12 mouse cellular contexts compared by ENCODE assay signal in the genomic region with DNA sequence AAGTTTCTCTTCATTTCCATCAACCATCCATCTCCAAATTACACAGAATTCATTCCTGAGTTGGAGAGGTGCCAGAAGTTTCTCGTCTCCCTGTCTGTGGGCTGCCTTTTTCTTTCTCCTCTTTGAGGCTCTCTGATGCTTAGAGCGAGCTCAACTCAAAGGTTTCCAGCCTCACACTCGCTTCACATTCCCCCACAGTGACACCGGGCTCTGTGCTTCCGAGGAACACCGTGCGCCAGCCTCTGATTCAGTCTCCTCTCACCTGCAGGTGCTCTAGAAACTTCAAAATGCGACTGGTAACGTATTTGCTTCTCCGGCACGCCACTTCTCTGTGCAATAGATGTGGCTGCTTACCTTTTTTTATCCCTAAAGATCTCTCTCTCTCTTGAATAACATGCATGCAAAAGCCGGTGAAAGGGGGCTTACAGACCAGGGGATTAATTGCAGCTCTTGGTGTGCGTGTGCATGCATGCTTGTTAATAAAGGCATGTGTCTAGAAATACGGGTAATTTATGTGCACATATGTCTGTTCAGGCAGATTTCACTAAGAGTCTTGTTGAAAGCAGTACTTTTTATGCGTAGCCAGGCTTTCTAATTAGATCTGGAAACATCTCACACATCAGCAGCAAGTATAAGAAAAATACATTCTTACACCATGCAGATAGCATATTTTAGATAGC. TPM values are rescaled to one million over a fixed set of nuclear protein-coding genes. Genes with fewer than 3 reads are reported as not detected.
A peak's percentile ranks its signal among the peaks of the same experiment; 100 is the strongest.
DNase-seq lines count a peak whose midpoint lies in the region; ATAC-seq lines count a peak whose summit lies in the region.
"Had no signal": no experiment of that assay in that cellular context is flagged by ENCODE, and none has a peak within 500 bp of the region (broad histone marks: within the 10 kb centered on the region; RNA-seq: fewer than 3 reads in every experiment).

A gene (plus strand): TSS at position 195 of the 680 bp plus-strand sequence.
A gene (plus strand): TSS at position 207 of the 680 bp plus-strand sequence.

- peak within 1 kb of the TSS; percentile 65 for H3K27ac ChIP-seq in forebrain, embryonic 11.5 days (ENCODE audit: low read depth, low read length)
- H3K27ac ChIP-seq in midbrain, embryonic 16.5 days (ENCODE audit: low read length), result peak within 1 kb of the TSS; percentile 75
- no peak within 1 kb of the TSS for H3K27ac ChIP-seq in heart, embryonic 11.5 days (ENCODE audit: low read depth, low read length)
- H3K27ac ChIP-seq: heart, adult 2 months had no signal

- 0 out of 2 replicates have a peak, but pooled peaks have one; percentile 49 for ATAC-seq in forebrain, embryonic 11.5 days (replicated peaks; ENCODE audit: low FRiP score)
- ATAC-seq in midbrain, embryonic 16.5 days, result peak; percentile 80
- no peak for ATAC-seq in heart, embryonic 11.5 days (replicated peaks; ENCODE audit: insufficient number of reproducible peaks, low FRiP score, low TSS enrichment)

- no peaks in the 10 kb centered on the region for H3K27me3 ChIP-seq in forebrain, embryonic 11.5 days (ENCODE audit: control insufficient read depth, insufficient read depth, low read length)
- no peaks in the 10 kb centered on the region for H3K27me3 ChIP-seq in midbrain, embryonic 16.5 days (ENCODE audit: control insufficient read depth, insufficient read depth, low read depth, low read length)
- no peaks in the 10 kb centered on the region for H3K27me3 ChIP-seq in heart, embryonic 11.5 days (ENCODE audit: control insufficient read depth, insufficient read depth, low read length)

- H3K4me3 ChIP-seq in forebrain, embryonic 11.5 days (ENCODE audit: low read depth, low read length), result no peak within 1 kb of the TSS
- peak within 1 kb of the TSS; percentile 37 for H3K4me3 ChIP-seq in midbrain, embryonic 16.5 days (ENCODE audit: low read depth, low read length)
- H3K4me3 ChIP-seq in heart, embryonic 11.5 days (ENCODE audit: low read depth, low read length), result no peak within 1 kb of the TSS
- H3K4me3 ChIP-seq: heart, adult 2 months had no signal

- no peaks in the 10 kb centered on the region for H3K9me3 ChIP-seq in forebrain, embryonic 11.5 days (ENCODE audit: control insufficient read depth, low read length)
- H3K9me3 ChIP-seq in midbrain, embryonic 16.5 days (replicated peaks; ENCODE audit: control insufficient read depth, low read length, poor library complexity, severe bottlenecking), result no peaks in the 10 kb centered on the region
- no peaks in the 10 kb centered on the region for H3K9me3 ChIP-seq in heart, embryonic 11.5 days (replicated peaks; ENCODE audit: control insufficient read depth, low read length)

- H3K4me1 ChIP-seq in forebrain, embryonic 11.5 days (replicated peaks; ENCODE audit: control insufficient read depth, insufficient read depth, low read length), result no peaks in the 10 kb centered on the region
- peaks cover 5% of the 10 kb centered on the region; the same call in 1 of the 2 replicates for H3K4me1 ChIP-seq in midbrain, embryonic 16.5 days (ENCODE audit: control insufficient read depth, insufficient read depth, low read length)
- H3K4me1 ChIP-seq in heart, embryonic 11.5 days (ENCODE audit: control insufficient read depth, insufficient read depth, low read length), result no peaks in the 10 kb centered on the region

- WGBS in forebrain, embryonic 11.5 days, result 48% methylated on average over 15 of the region's 15 CpGs
- 13% methylated on average over 15 of the region's 15 CpGs for WGBS in midbrain, embryonic 16.5 days
- 70% methylated on average over 15 of the region's 15 CpGs for WGBS in heart, embryonic 11.5 days (ENCODE audit: insufficient replicate concordance)

- no peaks in the 10 kb centered on the region for H3K36me3 ChIP-seq in forebrain, embryonic 11.5 days (ENCODE audit: control insufficient read depth, insufficient read depth, low read length)
- H3K36me3 ChIP-seq in midbrain, embryonic 16.5 days (ENCODE audit: control insufficient read depth, insufficient read depth, low read length), result no peaks in the 10 kb centered on the region
- no peaks in the 10 kb centered on the region for H3K36me3 ChIP-seq in heart, embryonic 11.5 days (ENCODE audit: control insufficient read depth, insufficient read depth, low read length)

- peak within 1 kb of the TSS; percentile 37; the same call in 1 of the 2 replicates for H3K4me2 ChIP-seq in forebrain, embryonic 11.5 days (ENCODE audit: low read depth, low read length, severe bottlenecking)
- peak within 1 kb of the TSS; percentile 59 for H3K4me2 ChIP-seq in midbrain, embryonic 16.5 days (ENCODE audit: low read length)
- H3K4me2 ChIP-seq in heart, embryonic 11.5 days, result no peak within 1 kb of the TSS

- DNase-seq in cerebellum, postnatal 36 days, result peak; percentile 3 to 4
- no peak for DNase-seq in cerebellum, adult 11-12 months
- DNase-seq in forebrain, embryonic 11.5 days (ENCODE audit: low spot score), result no peak
- peak; percentile 28 to 36 for DNase-seq in layer of hippocampus, postnatal 14 days (ENCODE audit: low spot score in 2 of 2)
- DNase-seq in thymus, adult 18-20 months, result no peak
- DNase-seq in retina, embryonic 14.5 days (ENCODE audit: low spot score), result no peak
- DNase-seq: heart, adult 2 months; kidney, postnatal 36 days had no signal

- no peak within 1 kb of the TSS for H3K9ac ChIP-seq in forebrain, embryonic 11.5 days (ENCODE audit: low read length)
- peak within 1 kb of the TSS; percentile 59 for H3K9ac ChIP-seq in midbrain, embryonic 16.5 days (ENCODE audit: low read depth, low read length)
- H3K9ac ChIP-seq in heart, embryonic 11.5 days (ENCODE audit: low read depth, low read length), result no peak within 1 kb of the TSS

RNA-seq across cellular contexts. Expression of the first gene that starts in this region (rescaled TPM):
- polyA plus RNA-seq in forebrain, embryonic 11.5 days (2014; fragmentation: Nextera tagmentation; extraction: Ambion mirVana), result 0.53 TPM in 1 of 2 replicates, not detected in the other
- total RNA-seq in layer of hippocampus, postnatal 14 days (2021), result 1 to 10 TPM; 4.7 to 6.7 TPM
- 0.67 and 1.0 TPM in 2 replicates for polyA plus RNA-seq in midbrain, embryonic 16.5 days (2015; fragmentation: Nextera tagmentation; extraction: Ambion mirVana)
- not detected in 2 replicates for polyA plus RNA-seq in heart, embryonic 11.5 days (2014; fragmentation: Nextera tagmentation; extraction: Ambion mirVana)
- total RNA-seq: heart, adult 2 months; megakaryocyte, adult 5-6 weeks had no signal
- polyA plus RNA-seq: C2C12; heart, adult 2 months had no signal

RNA-seq across cellular contexts. Expression of the second gene that starts in this region (rescaled TPM):
- polyA plus RNA-seq in forebrain, embryonic 11.5 days (2014; fragmentation: Nextera tagmentation; extraction: Ambion mirVana), result 1.0 and 1.3 TPM in 2 replicates
- 10 to 100 TPM; 18.6 to 20.3 TPM for total RNA-seq in layer of hippocampus, postnatal 14 days (2021)
- 6.1 and 6.7 TPM in 2 replicates for polyA plus RNA-seq in midbrain, embryonic 16.5 days (2015; fragmentation: Nextera tagmentation; extraction: Ambion mirVana)
- 0.26 TPM in 1 of 2 replicates, not detected in the other for polyA plus RNA-seq in heart, embryonic 11.5 days (2014; fragmentation: Nextera tagmentation; extraction: Ambion mirVana)
- total RNA-seq: heart, adult 2 months; megakaryocyte, adult 5-6 weeks had no signal
- polyA plus RNA-seq: C2C12; heart, adult 2 months had no signal

Comparison
In these comparisons a context has a peak if more than half of its experiments do, and no peak if none do; other contexts are left out.
1. DNase-seq: peak in cerebellum, postnatal 36 days (2 of 2) and layer of hippocampus, postnatal 14 days (2 of 2); none in cerebellum, adult 11-12 months (single experiment), forebrain, embryonic 11.5 days (single experiment), thymus, adult 18-20 months (0 of 2) and retina, embryonic 14.5 days (single experiment).